Mouse (Mus musculus): ENCODE measurements around the gene AI837181.

GRCm38 (mm10) chr19:5408057-5409001, 16.6 kb upstream of the AI837181 start:
- TF ChIP-seq CTCF (IDR thresholded peaks at IDR 0.05; ENCODE audit: control insufficient read depth, insufficient read depth, insufficient replicate concordance, low read depth, low read length) (no peak), POLR2A (IDR thresholded peaks at IDR 0.05; ENCODE audit: control insufficient read depth, low read depth, low read length) (no peak)

All from testis, adult 2 months (tissue).